Mouse (Mus musculus) MEL (cell line): ENCODE results near the gene Trim27.

Experiments
- CTCF ChIP-seq, 3 experiments: IDR thresholded peaks in 2 of 3; conservative IDR thresholded peaks in 1 of 3; 2 replicates each; pipeline ENCODE4 v1.5.1; 2011 to 2012; ENCODE audit warnings: low read length in 3 of 3, low read depth in 2 of 3, mild to moderate bottlenecking in 2 of 3, improper control_type of control experiment in 1 of 3, inconsistent platforms in 1 of 3, mixed read lengths in 1 of 3, moderate library complexity in 1 of 3; ENCODE audit not compliant: control insufficient read depth in 1 of 3, insufficient read depth in 1 of 3, poor library complexity in 1 of 3, severe bottlenecking in 1 of 3
- HCFC1 ChIP-seq: IDR thresholded peaks from 2 replicates; pipeline ENCODE4 v1.6.1; 2012; ENCODE audit warnings: low read depth, mild to moderate bottlenecking, inconsistent platforms, low read length, improper control_type of control experiment, moderate library complexity
- MYC ChIP-seq: IDR thresholded peaks from 2 replicates; pipeline ENCODE4 v1.6.1; 2011; ENCODE audit warnings: low read depth, mild to moderate bottlenecking, low read length, improper control_type of control experiment, moderate library complexity
- NELFE ChIP-seq: IDR thresholded peaks from 2 replicates; pipeline ENCODE4 v1.6.1; 2011; ENCODE audit warnings: low read depth, low read length, improper control_type of control experiment
- POLR2A ChIP-seq, 2 experiments: IDR thresholded peaks; 2 replicates each; pipeline ENCODE4 v1.6.1; 2011 to 2012; ENCODE audit warnings: low read length in 2 of 2, mild to moderate bottlenecking in 2 of 2, control low read depth in 1 of 2, improper control_type of control experiment in 1 of 2, low read depth in 1 of 2, moderate library complexity in 1 of 2; ENCODE audit not compliant: control insufficient read depth in 1 of 2, insufficient read depth in 1 of 2, poor library complexity in 1 of 2
- SIN3A ChIP-seq: IDR thresholded peaks from 2 replicates; pipeline ENCODE4 v1.6.1; 2012; ENCODE audit warnings: low read length, improper control_type of control experiment, inconsistent platforms
- USF2 ChIP-seq, 2 experiments: IDR thresholded peaks; 2 replicates each; pipeline ENCODE4 v1.6.1; 2011 to 2012; ENCODE audit warnings: improper control_type of control experiment in 2 of 2, low read length in 2 of 2, borderline replicate concordance in 1 of 2, inconsistent platforms in 1 of 2, low read depth in 1 of 2, mild to moderate bottlenecking in 1 of 2; ENCODE audit not compliant: insufficient read depth in 1 of 2
- ZMIZ1 ChIP-seq: IDR thresholded peaks from 2 replicates; pipeline ENCODE4 v1.6.1; 2012; ENCODE audit warnings: low read depth, mild to moderate bottlenecking, inconsistent platforms, low read length, improper control_type of control experiment, moderate library complexity

- TF ChIP-seq CTCF (IDR thresholded peaks at IDR 0.05 in 2 of 3, conservative IDR thresholded peaks at IDR 0.05 in 1 of 3; ENCODE audit: control insufficient read depth in 1 of 3, insufficient read depth in 1 of 3, low read depth in 2 of 3, low read length in 3 of 3, poor library complexity in 1 of 3, severe bottlenecking in 1 of 3) (no peak), MYC (no peak), NELFE (no peak), POLR2A (IDR thresholded peaks at IDR 0.05; ENCODE audit: control insufficient read depth in 1 of 2, insufficient read depth in 1 of 2, low read depth in 1 of 2, low read length in 2 of 2, poor library complexity in 1 of 2) (no peak), SIN3A (peak; percentile 83), ZMIZ1 (no peak), USF2 (IDR thresholded peaks at IDR 0.05; ENCODE audit: borderline replicate concordance in 1 of 2, insufficient read depth in 1 of 2, low read depth in 1 of 2, low read length in 2 of 2) (no peak), HCFC1 (peak; percentile 62)
These were observed 20.1 kb downstream of the Trim27 start for GRCm38 (mm10) chr13:21199046-21200028.
